Mouse (Mus musculus): ENCODE measurements at regions not wholly inside any gene's neighbourhood (a gene's known extent, or its start where the extent isn't known, plus 50 kb on each side); places are given as distances from the start of the nearest gene placed in this dataset.
A peak's percentile ranks its signal among the peaks of the same experiment; 100 is the strongest.

DNA sequence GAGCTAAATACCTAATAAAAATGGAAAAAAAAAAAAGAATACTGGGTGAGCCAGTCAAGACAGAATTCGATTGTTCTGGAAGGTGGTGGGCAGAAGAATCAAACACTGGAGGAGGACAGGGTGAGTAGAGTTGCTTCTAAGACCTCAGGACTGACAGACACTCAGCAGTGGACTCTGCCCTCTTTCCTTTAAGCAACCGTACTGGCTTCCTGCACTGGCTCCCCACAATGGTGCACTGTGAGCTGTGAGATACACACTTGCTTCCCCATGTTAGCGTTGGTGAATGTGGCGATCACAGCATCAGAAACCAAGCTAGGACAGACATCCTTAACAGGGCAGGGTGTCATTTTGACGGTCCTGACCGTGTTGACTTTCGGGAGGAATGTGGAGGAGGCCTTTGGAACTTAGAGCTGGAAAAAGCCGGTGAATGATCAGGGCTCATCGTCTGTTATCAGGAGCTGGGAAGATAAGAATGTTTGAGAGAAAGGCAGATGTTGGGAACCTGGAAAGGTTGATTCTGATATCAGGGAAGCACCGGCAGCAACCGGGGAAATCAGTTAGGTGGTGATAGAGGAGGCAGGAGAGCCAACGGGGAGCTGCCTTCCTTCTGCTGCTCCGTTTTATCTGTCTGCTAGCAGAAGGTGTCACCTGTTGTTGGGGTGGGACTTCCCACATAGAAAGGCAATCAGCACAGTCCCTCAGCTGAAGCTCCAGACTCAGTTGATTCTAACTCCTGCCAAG is 254.8 kb downstream of the Ajap1 start:
- no peak for DNase-seq (ENCODE audit: low spot score)

DNA sequence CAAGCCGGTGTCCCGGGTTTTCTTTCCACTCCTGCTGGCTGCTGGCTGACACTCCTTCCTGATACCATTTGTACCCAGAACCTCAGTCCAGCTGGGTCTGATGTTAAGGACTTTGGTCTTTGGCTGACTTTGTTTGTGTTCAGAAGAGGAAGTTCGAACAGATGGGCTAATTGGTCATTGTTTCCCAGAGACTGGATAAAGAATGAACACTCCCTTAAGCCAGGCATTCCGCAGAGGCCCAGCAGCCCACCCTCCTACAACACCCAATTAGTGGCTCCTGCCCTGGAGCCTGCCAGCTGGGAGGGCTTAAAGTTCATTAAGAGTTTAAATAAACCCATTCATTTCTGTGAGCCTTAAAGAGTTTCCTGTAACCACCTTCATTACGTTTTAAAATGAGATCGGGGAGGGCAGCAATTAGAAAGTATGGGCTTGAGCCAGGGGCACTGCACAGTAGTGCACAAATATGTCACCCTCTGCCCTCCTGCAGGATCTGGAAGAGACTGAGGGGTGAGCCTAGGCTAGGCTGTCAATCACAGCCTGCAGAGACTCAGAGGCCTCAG is 257.9 kb downstream of the Ajap1 start:
- no peak for DNase-seq (ENCODE audit: low spot score)

DNA sequence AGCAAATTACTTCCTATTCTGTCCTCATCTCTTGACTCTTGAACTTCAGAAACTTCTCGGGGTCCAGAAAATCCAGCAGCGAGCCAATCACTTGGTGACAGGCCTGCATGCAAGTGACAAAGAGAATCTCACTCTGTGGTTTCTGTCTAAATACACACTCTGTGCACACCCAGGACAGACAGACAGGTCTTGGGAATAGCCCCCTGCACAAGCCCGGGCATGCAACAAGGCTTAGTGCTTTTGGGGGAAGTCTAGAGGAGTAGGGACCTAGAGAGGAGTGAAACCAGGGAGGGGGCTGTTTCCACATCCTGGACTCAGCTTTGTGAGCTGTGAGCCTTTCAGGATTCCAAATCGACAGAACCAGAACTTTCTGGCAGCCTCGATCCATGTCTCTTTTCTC is 259.6 kb downstream of the Ajap1 start:
- no peak for DNase-seq (ENCODE audit: low spot score)

DNA sequence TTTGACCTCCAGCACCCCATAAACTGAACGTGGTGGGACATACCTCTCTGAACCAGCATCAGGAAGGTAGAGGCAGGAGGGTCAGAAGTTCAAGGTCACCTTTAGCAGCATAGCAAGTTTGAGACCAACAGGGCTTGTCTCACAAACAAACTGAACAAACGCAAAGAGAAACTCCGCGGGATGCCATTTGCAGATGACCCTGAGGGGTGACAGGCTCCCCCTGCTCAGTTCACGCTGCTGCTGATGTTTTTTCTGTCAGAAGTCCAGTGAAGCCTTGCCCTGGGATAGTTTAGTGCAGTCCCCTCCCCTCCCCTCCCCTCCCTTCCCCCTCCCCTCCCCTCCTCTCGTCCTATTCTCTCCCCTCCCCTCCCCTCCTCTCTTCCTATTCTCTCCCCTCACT is 262.1 kb downstream of the Ajap1 start:
- no peak for DNase-seq (ENCODE audit: low spot score)

DNA sequence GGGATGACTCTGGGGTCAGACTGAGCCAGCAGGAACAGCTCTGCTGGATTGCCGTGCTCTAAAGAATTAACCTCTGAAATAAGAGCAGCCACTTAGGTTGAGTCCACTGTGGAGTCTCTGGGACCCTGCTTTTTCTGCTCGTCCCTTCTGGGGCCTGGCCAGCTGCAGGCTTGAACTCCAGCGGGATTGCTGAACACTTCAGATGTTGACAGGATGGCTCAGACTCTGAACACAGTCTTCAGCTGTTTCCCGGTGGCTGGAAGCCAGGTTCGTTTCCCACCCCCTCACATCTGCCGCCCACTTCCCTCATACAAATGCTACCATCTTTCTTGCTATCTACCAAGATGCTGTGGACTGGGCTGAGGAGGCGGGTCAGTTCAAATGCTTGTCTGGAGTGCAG is 262.5 kb downstream of the Ajap1 start:
- no peak for DNase-seq (ENCODE audit: low spot score)

DNA sequence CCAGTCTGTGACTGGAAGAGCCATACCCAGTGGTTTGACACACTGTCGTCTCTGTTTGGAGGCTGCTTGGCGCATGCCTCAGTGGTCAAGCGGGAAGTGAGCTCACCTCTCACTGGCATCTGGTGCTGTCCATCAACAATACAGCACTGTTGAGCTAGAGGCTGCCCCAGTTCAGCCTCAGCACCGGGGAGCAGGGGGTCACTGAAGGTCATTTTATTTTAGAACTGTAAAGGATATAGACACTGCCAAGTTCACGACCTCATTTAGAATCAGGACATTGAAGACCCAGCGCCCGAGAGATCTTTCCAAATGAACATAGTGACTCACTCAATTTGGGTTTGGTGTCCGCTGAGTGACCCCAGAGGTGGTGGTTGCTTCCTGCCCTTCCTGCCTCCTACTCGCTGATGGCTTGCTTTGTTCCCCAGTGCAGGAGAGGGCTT is 265.1 kb downstream of the Ajap1 start:
- no peak for DNase-seq (ENCODE audit: low spot score)

DNA sequence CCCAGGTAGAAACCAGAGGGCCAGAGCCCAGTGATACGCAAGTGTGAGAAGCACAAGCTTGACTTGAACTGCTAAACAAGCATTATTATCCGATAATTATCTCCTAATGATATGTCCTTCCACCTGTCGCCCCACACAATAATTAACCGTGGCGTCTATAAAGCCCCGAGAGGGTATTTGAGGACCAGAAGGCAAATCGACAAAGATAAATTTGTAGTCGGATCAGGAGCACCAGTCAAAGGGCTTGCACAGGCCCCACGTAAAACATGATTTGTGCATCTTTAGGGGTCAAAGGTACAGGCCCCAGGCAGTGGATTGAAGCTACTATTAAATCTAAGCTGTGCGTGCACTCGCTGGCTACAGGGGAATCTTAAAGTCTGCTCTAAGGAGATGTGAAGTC is 270.5 kb downstream of the Ajap1 start:
- DNase-seq (ENCODE audit: low spot score), result no peak

DNA sequence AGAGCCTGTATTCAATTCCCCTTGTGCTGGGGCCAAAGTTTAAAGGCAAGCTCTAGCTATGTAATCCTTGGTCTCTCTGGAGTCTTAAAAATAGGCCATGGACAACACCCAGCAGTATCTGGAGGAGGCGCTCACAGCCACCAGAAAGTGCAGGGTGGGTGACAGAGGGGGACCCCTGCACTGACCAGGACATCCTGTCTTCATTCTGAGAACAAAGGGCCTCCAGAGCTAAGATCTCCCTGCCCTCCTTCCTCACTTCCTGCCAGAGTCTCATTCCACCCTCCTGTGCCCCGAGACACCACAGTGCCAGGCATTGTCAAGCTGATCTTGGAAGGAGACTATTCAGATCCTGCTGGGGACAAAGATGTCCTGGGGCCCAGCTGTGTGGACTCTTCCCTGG is 273.8 kb downstream of the Ajap1 start:
- DNase-seq (ENCODE audit: low spot score), result no peak

DNA sequence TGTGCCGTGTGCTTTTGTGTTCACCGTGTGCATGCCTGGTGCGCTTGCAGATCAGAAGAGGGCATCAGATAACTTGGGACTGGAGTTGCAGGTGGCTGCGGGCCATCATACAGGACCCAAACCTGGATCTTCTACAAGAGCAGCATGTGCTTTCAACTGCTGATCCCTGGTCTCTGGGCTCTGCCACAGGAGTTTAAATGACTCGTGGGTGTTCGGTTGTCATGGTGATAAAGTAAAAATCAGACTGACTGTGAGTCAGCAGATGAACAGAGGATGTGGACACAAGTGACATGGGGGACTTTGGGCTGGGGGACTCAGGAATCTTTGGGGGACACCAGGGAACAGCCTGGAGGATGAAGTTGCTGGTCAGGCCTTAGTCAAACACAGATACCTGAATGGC is 274.4 kb downstream of the Ajap1 start:
- no peak for DNase-seq (ENCODE audit: low spot score)

DNA sequence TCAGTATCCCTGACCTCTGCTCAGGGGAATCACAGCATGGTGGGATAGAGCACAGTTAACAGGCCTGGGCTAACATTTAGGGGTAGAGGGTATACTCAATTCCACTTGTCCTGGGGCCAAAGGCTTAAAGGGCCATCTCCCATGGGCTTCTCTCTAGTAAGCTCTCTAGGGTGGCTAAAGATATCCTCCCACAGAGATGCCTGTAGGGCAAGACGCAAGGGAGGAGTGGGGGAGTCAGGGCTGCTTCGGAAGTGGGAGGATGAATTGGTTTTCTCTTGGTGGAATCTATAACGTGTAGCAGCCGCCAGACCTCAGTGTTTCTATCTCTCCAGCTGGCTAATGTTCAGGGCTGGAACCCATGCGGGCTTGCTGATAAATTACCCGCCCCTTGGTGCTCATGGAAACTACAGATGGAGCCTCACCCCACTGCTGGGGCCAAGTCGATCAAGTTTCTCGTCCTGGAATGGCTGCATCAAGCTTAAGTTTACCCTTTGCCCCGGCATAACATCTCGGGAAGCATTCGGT is 275.0 kb downstream of the Ajap1 start:
- DNase-seq (ENCODE audit: low spot score), result no peak

DNA sequence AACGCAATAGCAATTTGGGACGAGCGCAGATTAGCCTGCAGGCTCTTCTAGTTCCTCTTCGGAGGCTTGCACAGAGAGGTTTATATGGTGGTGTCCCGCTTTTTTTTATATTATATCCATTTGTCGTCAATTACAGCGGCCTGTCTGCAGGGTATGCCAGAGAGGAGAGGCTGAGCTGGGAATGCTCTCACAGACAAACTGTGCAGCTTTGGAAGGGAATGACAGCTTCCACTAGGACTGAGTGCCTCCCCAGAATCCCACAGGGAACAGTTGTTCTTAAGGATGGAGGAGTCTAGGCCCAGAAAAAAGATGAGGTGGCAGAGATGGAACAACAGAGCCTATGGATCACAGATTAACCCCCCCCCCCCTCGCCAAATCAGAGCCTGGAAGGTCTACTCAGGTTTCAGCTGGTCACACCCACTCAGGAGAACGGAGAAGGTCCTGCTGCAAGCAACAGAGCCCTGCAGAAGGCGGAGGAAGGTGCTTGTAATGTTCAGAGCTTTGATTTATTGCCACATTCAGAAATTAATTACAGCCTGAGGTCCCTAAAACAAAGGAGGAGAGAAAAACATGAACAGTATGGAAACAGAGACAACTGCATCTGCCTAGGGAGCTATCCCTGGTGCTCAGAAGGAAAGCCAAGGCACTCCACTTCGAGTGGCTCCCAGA is 275.7 kb downstream of the Ajap1 start:
- no peak for DNase-seq (ENCODE audit: low spot score)

DNA sequence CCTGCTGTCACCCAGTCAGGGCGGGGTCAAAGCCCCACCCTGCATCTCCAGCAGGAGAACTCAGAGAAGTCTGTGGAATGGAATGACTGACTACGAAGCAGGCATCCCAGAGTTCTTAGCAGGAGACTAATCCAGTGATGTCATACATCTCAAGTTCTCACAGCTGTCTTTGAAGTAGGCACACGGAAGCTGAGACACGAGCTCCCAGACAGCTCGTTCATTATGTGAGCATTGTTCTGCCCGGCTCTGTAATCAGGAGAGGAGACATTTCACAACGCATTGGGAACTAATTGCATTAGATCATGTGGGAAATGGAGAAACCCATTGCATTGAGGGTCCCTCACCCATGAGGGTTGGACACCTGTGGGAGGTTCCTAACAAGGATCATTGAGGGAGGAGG is 277.8 kb downstream of the Ajap1 start:
- DNase-seq (ENCODE audit: low spot score), result no peak

DNA sequence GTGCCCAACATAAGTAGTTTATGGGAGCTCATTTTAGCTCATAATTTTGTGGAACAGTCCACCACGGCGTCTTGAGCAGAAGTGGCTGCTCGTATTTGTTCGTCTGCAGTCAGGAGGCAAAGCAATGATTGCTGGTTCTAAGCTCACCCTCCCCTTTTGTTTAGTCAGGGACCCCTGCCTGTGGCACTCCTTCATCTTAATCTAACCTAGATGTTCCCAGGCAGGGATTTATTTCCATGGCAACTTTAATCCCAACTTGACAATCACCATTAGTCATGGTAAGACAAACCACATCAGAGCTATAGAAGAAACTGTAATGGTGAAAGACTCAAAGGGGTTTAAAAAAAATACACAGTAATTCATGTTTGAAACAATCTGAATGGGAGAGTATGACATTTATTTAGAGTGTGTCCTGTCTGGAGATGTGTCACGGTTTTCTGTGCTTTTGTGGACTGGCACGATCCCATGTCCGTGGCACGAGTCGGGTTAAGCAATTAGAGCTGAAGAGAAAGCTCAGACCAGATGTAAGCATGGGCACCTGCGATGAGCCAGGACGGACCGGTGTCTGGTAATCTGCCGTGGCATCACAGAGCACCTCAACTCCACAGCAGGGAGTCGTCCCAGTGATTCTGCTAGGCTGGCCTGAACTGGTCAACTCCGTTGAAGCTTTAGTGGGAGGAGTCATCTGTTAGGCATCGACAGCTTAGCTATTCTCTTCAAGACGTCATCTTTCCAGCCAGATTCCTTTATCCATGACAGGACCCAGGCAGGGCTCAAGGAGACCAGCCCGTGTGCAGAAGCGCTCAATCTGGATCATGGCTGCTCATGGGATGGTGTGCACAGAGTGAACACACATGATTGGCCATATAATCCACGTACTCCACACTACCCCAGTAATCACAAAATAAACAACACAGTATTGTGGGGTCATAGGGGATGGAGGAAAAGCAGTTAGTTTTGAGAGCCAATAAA is 281.5 kb downstream of the Ajap1 start:
- DNase-seq (ENCODE audit: low spot score), result no peak

DNA sequence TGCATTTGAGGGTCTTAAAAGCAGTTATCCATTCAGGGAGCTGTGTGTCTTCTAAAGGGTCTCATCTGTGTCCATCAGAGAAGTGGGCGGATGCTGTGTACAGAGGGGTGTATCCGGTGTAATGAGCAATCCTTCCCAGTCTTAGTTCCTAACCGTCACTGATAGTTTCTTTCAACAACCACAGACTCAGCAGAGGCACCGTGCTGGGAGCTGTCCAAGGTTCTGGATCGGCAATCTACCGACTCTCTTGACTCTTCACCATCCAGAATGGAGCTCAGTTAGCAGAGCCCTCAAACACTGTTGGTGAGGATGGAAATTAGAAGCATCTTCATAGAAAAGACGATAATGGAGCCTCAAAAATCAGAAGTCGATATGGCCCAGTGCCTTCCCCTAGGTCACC is 293.1 kb downstream of the Ajap1 start:
- peak; percentile 90 for DNase-seq (ENCODE audit: low spot score)

DNA sequence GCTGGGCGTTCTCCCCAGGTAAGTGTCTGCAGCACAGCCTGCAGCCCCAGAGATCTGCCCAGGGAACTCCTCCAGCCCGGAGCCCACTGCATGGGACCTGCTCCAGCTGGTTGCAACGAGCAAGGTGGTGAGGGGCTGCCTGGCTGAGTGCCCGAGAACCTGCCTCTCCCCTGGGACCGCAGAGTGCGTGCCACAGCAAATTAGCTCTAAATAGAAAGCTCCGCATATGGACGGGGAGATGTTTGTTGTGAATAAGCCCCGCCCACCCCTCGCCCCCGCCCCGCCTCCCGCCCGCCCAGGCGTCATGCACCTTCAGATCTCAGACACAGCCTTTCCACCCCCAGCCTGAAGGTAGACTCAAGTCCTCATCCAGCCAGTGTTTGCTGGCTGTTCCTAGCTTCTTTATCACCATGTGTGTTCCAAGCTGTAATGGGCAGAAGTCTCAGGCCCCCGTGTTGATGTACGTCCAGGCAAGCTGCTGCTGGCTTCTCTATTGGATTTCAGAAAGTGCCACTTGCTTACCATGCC is 294.0 kb downstream of the Ajap1 start:
- DNase-seq (ENCODE audit: low spot score), result peak; percentile 21

DNA sequence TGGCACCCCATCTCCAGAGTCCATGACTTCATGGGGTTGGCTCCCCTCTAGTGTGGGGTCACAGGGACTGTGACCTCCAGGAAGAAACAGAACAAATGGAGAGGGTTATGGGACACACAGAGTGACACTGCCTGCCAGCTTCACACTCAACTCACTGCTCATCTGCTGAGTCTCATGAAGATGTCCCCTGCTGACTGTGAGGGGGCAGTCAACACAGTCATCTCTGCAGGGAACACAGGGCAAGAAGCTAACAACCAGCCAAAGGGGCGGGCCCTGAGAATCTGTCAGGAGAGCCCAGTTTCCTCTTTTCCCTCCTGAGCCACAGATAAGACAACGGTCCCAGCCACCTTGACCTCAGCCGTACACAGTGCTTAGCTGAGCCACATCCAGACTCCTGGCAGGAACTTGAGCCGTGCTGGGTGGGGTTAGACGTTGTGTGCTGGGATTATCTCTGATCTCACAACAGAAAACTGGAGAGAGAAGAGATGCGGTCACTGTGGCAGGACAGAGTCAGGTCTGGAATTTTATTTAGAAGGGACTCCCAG is 294.6 kb downstream of the Ajap1 start:
- no peak for DNase-seq (ENCODE audit: low spot score)

DNA sequence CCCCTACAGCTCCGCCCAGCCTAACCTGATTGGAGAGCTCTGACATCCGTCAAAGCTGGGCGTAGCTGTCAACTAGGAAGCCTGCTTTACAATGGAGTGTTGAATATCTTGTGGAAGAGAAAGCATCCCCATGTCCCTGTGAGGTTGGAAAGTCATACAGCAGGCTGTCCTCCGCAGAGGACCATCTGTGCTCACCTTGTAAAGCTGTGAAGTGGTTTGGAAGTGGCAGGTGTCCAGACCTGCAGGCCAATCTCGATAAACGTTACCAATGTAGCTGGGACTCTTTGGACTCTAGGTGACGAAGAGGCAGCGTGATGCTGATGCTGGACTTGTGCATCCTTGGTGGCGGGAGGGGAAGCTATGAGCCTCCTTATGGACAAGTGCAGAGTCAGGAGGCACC is 305.1 kb downstream of the Ajap1 start:
- DNase-seq (ENCODE audit: low spot score), result no peak

DNA sequence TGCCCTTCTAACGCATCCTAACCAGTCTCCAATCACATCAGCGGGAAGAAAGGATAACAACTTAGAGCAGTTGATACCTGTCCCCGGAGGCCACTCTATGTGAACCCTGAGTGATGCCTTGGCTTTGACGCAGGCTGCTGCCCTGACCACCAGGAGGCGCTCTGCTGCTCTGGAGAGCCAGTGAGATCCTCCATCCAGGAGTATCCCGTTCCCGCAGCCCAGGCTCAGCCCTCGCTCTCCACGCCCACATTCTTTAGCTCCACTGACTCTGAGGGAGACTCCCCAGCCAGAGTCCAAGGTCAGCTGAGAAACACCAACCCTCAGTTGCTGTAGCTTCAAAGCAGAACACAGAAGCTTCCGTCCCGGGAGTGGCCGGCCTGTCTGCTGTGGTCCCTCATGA is 307.0 kb downstream of the Ajap1 start:
- peak; percentile 94 for DNase-seq (ENCODE audit: low spot score)

DNA sequence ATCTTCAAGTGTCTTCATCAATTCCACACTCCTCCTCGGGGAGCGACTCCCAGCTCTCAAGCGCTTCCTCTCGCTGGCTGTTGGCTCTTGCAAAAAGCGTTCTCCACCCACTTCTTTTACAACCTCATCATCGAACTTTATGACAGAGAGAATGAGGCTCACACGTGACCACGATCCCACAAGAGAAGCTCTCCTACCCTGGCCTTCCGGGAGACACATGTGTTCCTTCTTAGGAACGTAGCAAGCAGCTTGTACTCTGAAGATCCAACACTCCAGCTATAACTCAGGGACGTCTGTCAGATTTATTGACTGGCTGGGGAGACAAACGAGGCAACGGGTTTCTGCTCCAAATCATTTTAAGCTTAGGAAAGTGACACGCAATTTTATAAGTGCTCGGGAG is 307.5 kb downstream of the Ajap1 start:
- DNase-seq (ENCODE audit: low spot score), result no peak

DNA sequence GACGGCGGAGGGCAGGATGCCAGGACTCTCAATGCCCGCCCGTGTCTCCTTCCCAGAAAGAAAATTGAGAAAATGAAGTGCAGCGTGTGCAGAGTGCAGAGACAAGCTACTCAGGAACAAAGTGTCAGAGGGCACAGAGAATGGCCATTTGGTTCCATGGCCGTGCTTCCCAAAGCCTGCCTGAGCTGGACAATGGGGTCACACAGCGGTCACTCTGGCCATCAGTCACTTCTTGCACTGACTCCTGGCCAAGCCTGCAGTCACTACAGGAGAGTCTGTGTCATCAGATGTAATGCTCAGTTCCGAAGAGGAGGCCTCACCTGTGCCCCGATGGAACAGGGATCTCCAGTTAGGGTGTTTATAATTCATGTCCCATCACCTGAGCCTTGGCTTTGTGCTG is 312.6 kb downstream of the Ajap1 start:
- DNase-seq (ENCODE audit: low spot score), result peak; percentile 74

DNA sequence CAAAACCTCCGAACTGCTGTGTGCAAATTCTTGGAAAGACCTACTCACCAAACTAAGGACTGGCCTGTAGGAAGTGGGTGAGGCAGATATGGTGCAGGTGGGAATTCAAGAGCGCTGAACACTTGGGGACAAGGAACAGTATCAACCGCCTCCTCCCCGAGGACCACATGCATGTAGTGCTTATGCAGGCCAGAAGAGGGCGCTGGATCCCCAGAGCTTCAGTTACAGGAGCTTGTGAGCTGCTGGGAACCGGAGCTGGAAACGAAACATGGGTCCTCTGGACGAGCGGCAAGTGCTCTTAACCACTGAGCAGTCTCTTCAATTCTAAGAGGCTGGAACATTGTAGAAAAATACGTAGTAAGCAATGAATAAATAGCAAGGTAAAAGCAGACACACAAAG is 317.8 kb downstream of the Ajap1 start:
- no peak for DNase-seq (ENCODE audit: low spot score)

DNA sequence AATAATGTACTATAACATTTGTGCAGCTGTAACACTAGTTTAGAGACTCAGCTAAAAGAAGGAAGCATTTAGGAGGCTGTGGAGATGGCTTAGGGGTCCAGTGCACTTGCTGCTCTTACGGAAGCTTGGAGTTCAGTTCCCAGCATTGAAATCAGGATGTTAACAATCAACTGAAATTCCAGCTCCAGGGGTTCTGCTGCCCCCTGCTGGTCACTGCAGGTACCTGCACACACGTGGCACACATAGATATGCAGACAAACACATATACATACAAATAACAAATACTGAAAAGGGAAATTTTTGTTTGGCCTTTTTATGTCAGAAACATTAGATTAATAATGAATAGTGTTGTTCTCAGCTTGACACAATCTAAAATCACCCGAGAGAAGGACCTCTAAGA is 322.5 kb downstream of the Ajap1 start:
- DNase-seq (ENCODE audit: low spot score), result no peak
